Mouse (Mus musculus) testis, adult 2 months (tissue): ENCODE measurements around the gene Ctnna3.

ENCODE experiments used
- CTCF ChIP-seq: fragments of 200-500 bp; IDR thresholded peaks from 2 replicates; pipeline ENCODE4 v1.5.1; 2012; ENCODE audit warnings: low read depth, mild to moderate bottlenecking, inconsistent platforms, low read length, moderate library complexity; ENCODE audit not compliant: control insufficient read depth, insufficient read depth, insufficient replicate concordance
- POLR2A ChIP-seq: fragments of 200-500 bp; IDR thresholded peaks from 2 replicates; pipeline ENCODE4 v1.6.1; 2012; ENCODE audit warnings: low read depth, mild to moderate bottlenecking, inconsistent platforms, low read length, moderate library complexity; ENCODE audit not compliant: control insufficient read depth

DNA sequence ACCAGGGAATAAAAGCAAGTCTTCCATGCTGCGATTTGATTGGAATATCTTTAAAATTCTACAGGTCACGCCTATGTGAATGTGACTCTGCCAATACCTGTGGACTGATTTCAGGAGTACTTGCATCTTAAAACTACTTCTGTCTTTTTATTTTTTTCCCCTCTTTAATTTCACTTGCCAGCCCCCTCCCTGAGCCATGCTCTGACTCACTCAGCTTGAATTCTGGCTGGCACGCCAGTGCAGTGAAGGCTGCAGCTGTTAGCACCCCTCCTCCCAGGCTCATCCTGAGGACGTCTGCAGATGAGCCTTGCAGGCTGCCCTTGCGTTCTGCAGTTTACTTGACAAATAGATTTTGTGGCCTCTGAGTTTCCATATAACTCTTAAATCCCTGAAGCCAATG lies 646.0 kb downstream of the Ctnna3 start:
- TF ChIP-seq POLR2A = no peak
- TF ChIP-seq CTCF = no peak
